Mouse (Mus musculus): ENCODE measurements around the gene Stx3.

GRCm38 (mm10) chr19:11794447-11794846 lies 24.8 kb downstream of the Stx3 start:
- TF ChIP-seq POLR2A (IDR thresholded peaks at IDR 0.05; ENCODE audit: low read depth, low read length): no peak
- no peak for TF ChIP-seq CTCF (IDR thresholded peaks at IDR 0.05; ENCODE audit: borderline replicate concordance, insufficient read depth, low read length)

Data from embryonic fibroblast, embryonic 13.5 days (primary cell).